Mouse (Mus musculus) bone marrow, adult 2 months (tissue): ENCODE results near the gene Srsf1.

ENCODE experiments used
- CTCF ChIP-seq: fragments of 200-500 bp; IDR thresholded peaks from 2 replicates; pipeline ENCODE4 v1.5.1; 2011; ENCODE audit warnings: low read length, control low read depth; ENCODE audit not compliant: control insufficient read depth, insufficient read depth
- POLR2A ChIP-seq: fragments of 200-500 bp; IDR thresholded peaks from 2 replicates; pipeline ENCODE4 v1.6.1; 2011; ENCODE audit warnings: low read depth, mild to moderate bottlenecking, control low read depth, low read length, borderline replicate concordance; ENCODE audit not compliant: control insufficient read depth

DNA sequence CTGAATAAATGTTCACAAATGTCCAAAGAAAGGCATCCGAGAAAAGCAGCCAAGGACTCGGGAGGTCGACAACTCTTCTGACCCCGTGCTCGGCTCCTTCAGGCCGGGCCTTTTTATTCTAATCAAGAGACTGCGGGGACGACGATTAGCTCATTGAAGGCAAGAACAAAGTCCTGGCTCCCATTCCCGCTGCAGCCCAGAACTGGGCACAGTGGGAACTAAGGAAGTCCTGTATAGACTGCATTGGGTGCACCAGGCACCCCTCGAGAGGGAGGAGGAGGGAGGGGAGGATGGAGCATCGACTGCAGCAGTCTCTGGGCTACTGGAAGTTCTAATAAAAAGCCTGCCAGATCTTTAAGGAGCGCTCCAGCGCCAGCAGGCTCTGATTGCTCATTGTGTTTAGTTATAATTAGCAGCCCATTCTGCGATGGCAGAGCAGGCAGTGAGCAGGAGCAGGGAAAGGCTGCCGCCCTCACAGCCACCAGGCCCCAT lies 18.9 kb upstream of the Srsf1 start:
- TF ChIP-seq POLR2A = no peak
- TF ChIP-seq CTCF = no peak
